Mouse (Mus musculus) cerebellum, adult 2 months (tissue): Measurements from ENCODE around the gene Adar. TPM values are rescaled to one million over a fixed set of nuclear protein-coding genes. Genes with fewer than 3 reads are reported as not detected.
A peak's percentile ranks its signal among the peaks of the same experiment; 100 is the strongest.

Experiments
- DNase-seq, 2 experiments: peaks; one replicate each; pipeline ENCODE4 v3.0.0; 2021
- H3K27ac ChIP-seq: fragments of 200-500 bp; 2 replicates; pipeline ENCODE4 v1.5.1; 2012; ENCODE audit warnings: low read length, control low read depth, inconsistent platforms; ENCODE audit not compliant: insufficient read depth
- H3K27me3 ChIP-seq: fragments of 200-500 bp; 2 replicates; pipeline ENCODE4 v1.6.1; 2012; ENCODE audit warnings: inconsistent platforms, mild to moderate bottlenecking, low read length, moderate library complexity; ENCODE audit not compliant: control insufficient read depth, insufficient read depth
- H3K4me1 ChIP-seq: fragments of 200-500 bp; 2 replicates; pipeline ENCODE4 v1.6.1; 2011; ENCODE audit warnings: low read length; ENCODE audit not compliant: control insufficient read depth, insufficient read depth
- H3K4me3 ChIP-seq: fragments of 200-500 bp; replicated peaks from 2 replicates; pipeline ENCODE3; 2011; ENCODE audit warnings: mild to moderate bottlenecking, low read depth, low read length, control low read depth; ENCODE audit not compliant: insufficient read depth
- CTCF ChIP-seq: fragments of 200-500 bp; IDR thresholded peaks from 2 replicates; pipeline ENCODE4 v1.5.1; 2011; ENCODE audit warnings: low read depth, mild to moderate bottlenecking, control low read depth, low read length, moderate library complexity, borderline replicate concordance; ENCODE audit not compliant: insufficient read depth
- POLR2A ChIP-seq: fragments of 200-500 bp; IDR thresholded peaks from 2 replicates; pipeline ENCODE4 v1.6.1; 2011; ENCODE audit warnings: low read length, control low read depth, borderline replicate concordance; ENCODE audit not compliant: insufficient read depth
- WGBS: fragments of 180-500 bp; shearing (Covaris S2); methylation state at CpG from one replicate; pipeline ENCODE4 v1.1.7; 2018; 5-methylcytosine and 5-hydroxymethylcytosine counted together
- polyA plus RNA-seq: library from polyadenylated mRNA; depleted of rRNA; stranded (reverse); fragments of >200 nt; gene quantifications from 2 replicates; pipeline ENCODE4 v1.2.3, GENCODE M21; 2012

The Adar gene
- polyA plus RNA-seq, 1 experiment: 108 TPM

DNA sequence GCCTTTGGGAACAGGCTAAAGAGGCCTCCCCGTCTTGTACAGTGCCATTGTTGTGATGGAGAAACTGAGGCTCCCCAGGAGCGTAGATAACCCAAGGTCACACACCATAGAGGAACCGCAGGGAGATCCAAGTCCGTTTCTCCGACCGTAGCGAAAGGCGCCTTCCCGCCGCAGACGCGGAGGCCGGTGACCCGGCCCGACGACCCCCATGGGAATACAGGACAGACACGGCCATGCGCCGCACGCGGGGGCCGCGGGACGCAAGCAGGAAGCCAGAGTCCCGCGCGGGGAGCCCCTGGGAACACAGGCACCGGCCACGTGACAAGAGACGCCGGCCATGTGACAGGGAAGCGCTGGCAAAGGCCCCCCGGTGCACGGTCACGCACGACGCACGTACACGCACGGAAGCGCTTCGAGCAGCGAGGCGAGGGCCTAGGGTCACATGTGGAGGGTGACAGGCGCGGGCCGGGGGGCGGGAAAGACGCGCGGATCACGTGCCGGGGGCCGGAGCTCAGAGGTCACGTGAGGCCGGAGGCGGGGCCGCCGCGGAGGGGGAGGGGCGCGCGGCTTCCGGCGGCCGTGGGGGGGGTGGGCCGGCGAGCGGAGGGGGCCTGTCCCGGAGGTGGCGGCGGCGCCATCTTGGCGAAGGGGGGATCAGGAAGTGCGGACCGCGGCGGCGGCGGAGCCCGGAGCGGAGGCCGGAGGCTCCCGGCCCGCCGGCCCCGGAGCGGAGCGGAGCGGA, 58.3 kb downstream of the Adar start, which contains the start of gene Ube2q1:
Gene Ube2q1 (plus strand): TSS at position 649 of the 742 bp plus-strand sequence.
- no peaks in the 10 kb centered on the region for H3K27me3 ChIP-seq
- TF ChIP-seq CTCF: no peak
- TF ChIP-seq POLR2A: peak; percentile 28; the same call in 1 of the 2 replicates
- peak within 1 kb of the TSS; percentile 72 for H3K27ac ChIP-seq
- peak; percentile 96 to 97 for DNase-seq
- peak within 1 kb of the TSS; percentile 62 for H3K4me3 ChIP-seq
- 2% methylated on average over 70 of the region's 90 CpGs for WGBS
- H3K4me1 ChIP-seq: peaks cover 16% of the 10 kb centered on the region; the same call in 1 of the 2 replicates

DNA sequence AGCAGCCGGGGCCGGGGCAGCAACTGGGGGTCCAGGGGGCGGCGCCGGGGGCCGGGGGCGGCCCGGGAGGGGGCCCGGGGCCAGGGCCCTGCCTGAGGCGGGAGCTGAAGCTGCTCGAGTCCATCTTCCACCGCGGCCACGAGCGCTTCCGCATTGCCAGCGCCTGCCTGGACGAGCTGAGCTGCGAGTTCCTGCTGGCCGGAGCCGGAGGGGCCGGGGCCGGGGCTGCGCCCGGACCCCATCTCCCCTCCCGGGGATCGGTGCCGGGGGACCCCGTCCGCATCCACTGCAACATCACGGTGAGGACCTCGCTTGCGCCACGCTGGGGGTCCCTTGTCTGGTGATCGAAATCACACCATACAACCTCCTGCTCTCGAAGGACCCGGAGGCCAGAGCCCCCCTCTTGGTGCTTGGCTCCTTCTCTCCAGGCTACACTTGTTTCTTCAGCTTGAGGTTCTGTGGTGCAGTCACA, 59.0 kb downstream of the Adar start:
- peaks cover 16% of the 10 kb centered on the region; the same call in 1 of the 2 replicates for H3K4me1 ChIP-seq
- H3K4me3 ChIP-seq: peak overlapping the region; percentile 62
- DNase-seq: peak; percentile 57 to 62
- no peak for TF ChIP-seq CTCF
- TF ChIP-seq POLR2A: no peak
- under 1% methylated on average over 35 of the region's 37 CpGs for WGBS
- no peaks in the 10 kb centered on the region for H3K27me3 ChIP-seq
- H3K27ac ChIP-seq: no peak overlapping the region

- Histone ChIP-seq H3K4me3 (peak overlapping the region; percentile 62), H3K27ac (no peak overlapping the region), H3K27me3 (no peaks in the 10 kb centered on the region), H3K4me1 (peaks cover 16% of the 10 kb centered on the region; the same call in 1 of the 2 replicates)
- 18% methylated on average over 15 of the region's 15 CpGs for WGBS
- TF ChIP-seq POLR2A: no peak
- no peak for TF ChIP-seq CTCF
- DNase-seq: no peak
Measured at GRCm38 (mm10) chr3:89774236-89774960, 59.6 kb downstream of the Adar start.

DNA sequence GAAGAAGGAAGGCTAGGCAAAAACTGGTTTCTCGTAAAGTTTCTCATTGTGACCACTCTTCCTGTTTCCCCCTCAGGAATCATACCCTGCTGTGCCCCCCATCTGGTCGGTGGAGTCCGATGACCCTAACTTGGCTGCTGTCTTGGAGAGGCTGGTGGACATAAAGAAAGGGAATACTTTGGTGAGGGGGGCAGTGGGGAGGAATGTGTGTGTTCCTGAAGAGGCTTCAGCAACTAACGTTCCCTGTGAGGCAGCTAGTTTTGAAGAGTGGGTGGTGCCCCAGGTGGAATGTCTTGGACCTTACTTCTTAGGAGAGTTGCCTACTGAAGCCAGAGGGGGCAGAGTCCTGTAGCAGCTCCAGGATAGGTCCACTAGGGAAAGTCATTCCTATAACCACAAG, 61.2 kb downstream of the Adar start:
- WGBS: 22% methylated on average over 4 of the region's 4 CpGs
- TF ChIP-seq POLR2A (no peak), CTCF (no peak)
- peaks cover 16% of the 10 kb centered on the region; the same call in 1 of the 2 replicates for H3K4me1 ChIP-seq
- no peak for DNase-seq
- H3K27ac ChIP-seq: no peak overlapping the region
- H3K27me3 ChIP-seq: no peaks in the 10 kb centered on the region
- no peak overlapping the region for H3K4me3 ChIP-seq

GRCm38 (mm10) chr3:89780102-89780501, 65.3 kb downstream of the Adar start:
- DNase-seq: no peak
- Histone ChIP-seq H3K27me3 (no peaks in the 10 kb centered on the region), H3K4me1 (peaks cover 8% of the 10 kb centered on the region; the same call in 1 of the 2 replicates), H3K4me3 (no peak overlapping the region), H3K27ac (no peak overlapping the region)
- 86% methylated on average over 4 of the region's 4 CpGs for WGBS
- TF ChIP-seq CTCF: no peak
- TF ChIP-seq POLR2A: no peak

- Histone ChIP-seq H3K27me3 (no peaks in the 10 kb centered on the region), H3K27ac (no peak overlapping the region), H3K4me1 (no peaks in the 10 kb centered on the region), H3K4me3 (no peak overlapping the region)
- TF ChIP-seq POLR2A (no peak), CTCF (no peak)
- 40% methylated on average over 5 of the region's 5 CpGs for WGBS
- DNase-seq: no peak
Measured at GRCm38 (mm10) chr3:89781640-89782039, 66.8 kb downstream of the Adar start.

DNA sequence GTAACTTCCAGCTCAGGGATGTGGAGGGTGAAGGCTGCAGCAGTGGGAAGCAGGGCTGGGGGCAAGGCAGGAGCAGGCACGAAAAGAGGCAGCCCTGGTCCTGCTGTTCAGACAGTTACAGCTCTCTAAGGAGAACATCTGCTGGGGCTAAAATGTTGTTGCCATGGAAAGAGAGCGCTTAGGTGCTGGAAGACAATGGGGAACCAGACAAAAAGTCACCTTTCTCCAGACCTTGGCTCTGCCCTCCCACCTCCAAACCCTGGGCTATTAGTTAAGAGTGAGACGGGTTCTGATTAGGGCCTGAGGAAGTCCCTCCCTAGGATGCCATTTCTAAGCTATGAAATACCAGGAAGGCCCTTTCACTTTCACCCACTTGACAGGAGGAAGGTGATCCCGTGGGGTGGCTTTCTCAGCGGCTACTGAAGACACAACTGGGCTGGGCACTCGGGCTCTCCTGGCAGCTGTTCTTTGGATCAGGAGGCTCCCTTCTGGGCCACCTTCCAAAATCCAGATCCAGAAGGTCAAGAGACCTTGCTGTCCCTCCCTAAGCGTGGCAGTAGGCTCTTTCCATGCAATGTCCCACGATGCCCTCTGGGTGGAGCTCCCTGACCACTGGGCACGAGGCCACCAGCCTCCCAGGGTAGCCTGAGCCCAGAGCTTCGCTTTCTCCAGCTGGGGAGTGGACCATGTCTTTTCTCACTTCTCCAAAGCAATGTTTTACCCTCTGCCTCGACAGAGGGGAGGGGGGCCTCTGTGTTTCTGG, 70.3 kb downstream of the Adar start:
- no peaks in the 10 kb centered on the region for H3K4me1 ChIP-seq

More for the DNA sequence above, 70.3 kb downstream of the Adar start:
- Histone ChIP-seq H3K27me3 (no peaks in the 10 kb centered on the region), H3K27ac (no peak overlapping the region), H3K4me3 (no peak overlapping the region)
- WGBS: 11% methylated on average over 11 of the region's 11 CpGs
- DNase-seq: peak; percentile 72 to 77
- TF ChIP-seq POLR2A (no peak), CTCF (peak; percentile 92)
